Mouse (Mus musculus) small intestine, adult 10 weeks (tissue): ENCODE measurements around the gene Vmn1r36. TPM values are rescaled to one million over a fixed set of nuclear protein-coding genes. Genes with fewer than 3 reads are reported as not detected.

ENCODE experiments used
- polyA plus RNA-seq: library from polyadenylated mRNA; stranded (reverse); fragments of 350-450 nt; fragmentation: Illumina TruSeq; extraction: RNeasy Lipid Tissue Mini Kit (QIAGEN cat#74804); gene quantifications from one replicate; pipeline ENCODE4 v1.2.3, GENCODE M21; 2014; ENCODE audit warnings: low replicate concordance

The Vmn1r36 gene
- not detected for polyA plus RNA-seq

GRCm38 (mm10) chr6:66719068-66719467, at the start of gene Vmn1r36:
Gene Vmn1r36, minus strand, starts transcription at chr6:66719168.

DNA sequence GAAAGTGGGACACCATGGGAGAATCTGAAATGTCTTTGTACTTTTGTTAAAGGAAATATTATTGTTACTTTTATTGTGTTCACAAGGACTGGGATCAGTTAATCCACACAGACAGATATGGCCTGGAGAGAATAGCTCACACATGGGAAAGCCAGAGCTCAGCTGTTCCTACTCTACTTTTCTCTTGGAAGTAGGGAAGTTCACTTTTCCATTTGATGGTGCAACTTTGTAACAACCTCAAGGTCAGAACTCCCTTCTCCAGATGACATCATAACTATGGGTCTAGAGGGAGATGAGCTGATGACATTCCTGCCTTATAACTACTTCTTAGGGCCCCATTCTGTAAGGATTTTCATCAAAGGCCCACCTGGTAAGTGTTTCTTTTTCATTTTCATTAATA, 10.1 kb upstream of the Vmn1r36 start, which contains the start of gene Vmn1r37:
Vmn1r37 (plus strand) TSS at position 301 of the 400 bp plus-strand sequence.

DNA sequence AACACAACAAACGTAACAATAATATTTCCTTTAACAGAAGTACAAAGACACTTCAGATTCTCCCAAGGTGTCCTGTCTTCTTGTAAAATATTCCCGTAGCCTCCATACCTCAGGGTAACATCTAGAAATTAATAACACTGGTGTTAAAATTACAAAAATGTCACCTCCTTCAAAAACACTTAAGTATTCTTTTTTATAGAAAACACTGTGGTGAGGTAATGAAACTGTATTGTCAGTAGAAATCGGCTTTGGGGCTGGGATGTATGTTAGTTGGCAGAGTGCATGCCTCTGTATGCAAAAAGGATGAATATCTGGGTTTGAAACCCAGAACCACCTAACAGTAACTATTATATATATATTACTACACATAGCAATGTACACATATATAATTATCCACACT, 33.2 kb downstream of the Vmn1r36 start, which contains the start of gene Vmn1r35:
Vmn1r35 (minus strand) TSS at position 101 of the 400 bp plus-strand sequence.

Other genes starting within 250 kb of the Vmn1r36 start
- gene Mad2l1, start 183.8 kb downstream of the Vmn1r36 start, polyA plus RNA-seq: 79.1 TPM
- gene Vmn1r32, start 159.1 kb downstream of the Vmn1r36 start, polyA plus RNA-seq: not detected
- gene Vmn1r33, start 100.9 kb downstream of the Vmn1r36 start, polyA plus RNA-seq: not detected
- gene Vmn1r34, start 75.3 kb downstream of the Vmn1r36 start, polyA plus RNA-seq: not detected
- not detected for gene Vmn1r35, start 33.3 kb downstream of the Vmn1r36 start, polyA plus RNA-seq
- gene Vmn1r37, start 10.2 kb upstream of the Vmn1r36 start, polyA plus RNA-seq: not detected
- gene Vmn1r38, start 63.5 kb upstream of the Vmn1r36 start, polyA plus RNA-seq: not detected
- gene Vmn1r39, start 91.4 kb upstream of the Vmn1r36 start, polyA plus RNA-seq: not detected
- gene Gng12, start 177.2 kb upstream of the Vmn1r36 start, polyA plus RNA-seq: 576 TPM